Mouse (Mus musculus): ENCODE measurements around the gene Tmem246. TPM values are rescaled to one million over a fixed set of nuclear protein-coding genes. Genes with fewer than 3 reads are reported as not detected.

The Tmem246 gene
- total RNA-seq, 2 experiments from 2014 or later: 66.9 to 68.1 TPM

Other genes with a start within 250 kb of the Tmem246 start
- gene Acnat2, start 189.7 kb downstream of the Tmem246 start, total RNA-seq (2021): not detected
- gene Acnat1, start 124.0 kb downstream of the Tmem246 start, total RNA-seq (2021): 1 to 10 TPM; 1.1 to 1.3 TPM
- gene Baat, start 91.3 kb downstream of the Tmem246 start, total RNA-seq (2021): under 1 TPM in 1 of 2 experiments, not detected in 1; 0.27 TPM
- gene Mrpl50, start 76.8 kb downstream of the Tmem246 start, total RNA-seq (2021): 10 to 100 TPM; 28.3 to 31.0 TPM
- gene Zfp189, start 76.7 kb downstream of the Tmem246 start, total RNA-seq (2021): 10 to 100 TPM in 1 of 2 experiments, 1 to 10 TPM in 1; 8.4 to 17.0 TPM
- 1 to 10 TPM in 1 of 2 experiments, under 1 TPM in 1; 0.72 to 1.4 TPM for gene Aldob, start 48.3 kb downstream of the Tmem246 start, total RNA-seq (2021)
- gene Rnf20, start 34.1 kb upstream of the Tmem246 start, total RNA-seq (2021): 10 to 100 TPM; 64.3 to 70.4 TPM
- gene Ppp3r2, start 84.1 kb upstream of the Tmem246 start, total RNA-seq (2021): under 1 TPM; 0.47 to 0.75 TPM
- gene Grin3a, start 247.9 kb upstream of the Tmem246 start, total RNA-seq (2021): 10 to 100 TPM; 51.7 to 57.0 TPM

Measured in left cerebral cortex, postnatal 14 days (tissue).